Mouse (Mus musculus): Measurements from ENCODE around the gene Dus2.

- TF ChIP-seq ZNF384 (IDR thresholded peaks at IDR 0.05; ENCODE audit: low read depth, low read length) (no peak), NRF1 (IDR thresholded peaks at IDR 0.05; ENCODE audit: low read depth, low read length) (no peak)
Measured at GRCm38 (mm10) chr8:106061686-106062085, 70.5 kb downstream of the Dus2 start.

Measured in CH12.LX (cell line).